ENCODE assay signal across 28 mouse cellular contexts in the genomic region with DNA sequence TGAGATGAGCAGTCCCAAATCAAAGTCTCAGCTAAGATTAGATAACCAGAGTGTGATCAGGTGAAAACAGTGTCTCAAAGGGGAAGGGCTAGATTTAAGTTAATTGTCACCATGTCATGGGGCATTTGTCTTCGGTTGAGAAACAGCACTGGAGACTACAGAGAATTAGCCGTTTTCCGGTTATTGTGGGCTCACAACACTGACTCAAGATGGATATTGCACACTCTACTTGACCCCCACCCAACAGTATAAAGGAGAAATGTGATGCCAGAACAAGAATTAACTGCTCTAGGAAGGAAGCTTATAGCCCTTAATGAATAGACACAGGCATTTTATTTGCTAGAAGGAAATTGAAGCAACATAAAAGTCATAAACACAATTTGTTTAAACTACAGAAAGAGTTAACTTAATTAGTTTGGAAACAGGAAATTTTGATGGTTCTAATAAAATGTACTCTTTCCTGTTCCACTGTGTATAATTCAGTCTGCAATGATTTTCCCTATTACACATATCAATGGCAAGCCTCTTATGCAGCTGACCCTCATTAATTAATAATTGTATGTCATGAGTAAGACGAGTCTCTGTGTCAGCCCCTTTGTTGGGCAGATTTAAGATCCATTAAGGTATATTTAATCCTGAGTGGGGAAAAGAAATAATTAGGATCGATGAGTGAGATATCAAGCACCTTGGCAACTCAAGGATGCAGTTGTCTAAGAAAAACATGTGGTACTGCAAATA.
DNase-seq lines count a peak whose midpoint lies in the region; ATAC-seq and TF ChIP-seq lines count a peak whose summit lies in the region.
"Had no signal": no experiment of that assay in that cellular context is flagged by ENCODE, and none has a peak within 500 bp of the region (broad histone marks: within the 10 kb centered on the region; RNA-seq: fewer than 3 reads in every experiment).

No protein-coding gene starts in this region.

- H3K27ac ChIP-seq in kidney, postnatal 0 days, result no peak overlapping the region
- no peak overlapping the region for H3K27ac ChIP-seq in midbrain, embryonic 13.5 days
- H3K27ac ChIP-seq in midbrain, embryonic 10.5 days (replicated peaks), result no peak overlapping the region
- H3K27ac ChIP-seq in hindbrain, embryonic 14.5 days, result no peak overlapping the region
- H3K27ac ChIP-seq: forebrain, embryonic 10.5 days; hindbrain, embryonic 15.5 days; liver, embryonic 13.5 days; stomach, postnatal 0 days had no signal

- H3K36me3 ChIP-seq in kidney, postnatal 0 days (ENCODE audit: insufficient read depth, low read length), result no peaks in the 10 kb centered on the region
- H3K36me3 ChIP-seq in midbrain, embryonic 13.5 days, result no peaks in the 10 kb centered on the region
- no peaks in the 10 kb centered on the region for H3K36me3 ChIP-seq in midbrain, embryonic 10.5 days
- H3K36me3 ChIP-seq in hindbrain, embryonic 14.5 days (replicated peaks; ENCODE audit: control insufficient read depth, insufficient read depth), result no peaks in the 10 kb centered on the region
- H3K36me3 ChIP-seq: forebrain, embryonic 10.5 days; G1E; hindbrain, embryonic 15.5 days; liver, embryonic 13.5 days had no signal

- H3K9me3 ChIP-seq in kidney, postnatal 0 days (replicated peaks; ENCODE audit: low read length), result no peaks in the 10 kb centered on the region
- no peaks in the 10 kb centered on the region for H3K9me3 ChIP-seq in midbrain, embryonic 13.5 days
- no peaks in the 10 kb centered on the region for H3K9me3 ChIP-seq in midbrain, embryonic 10.5 days (replicated peaks)
- H3K9me3 ChIP-seq in hindbrain, embryonic 14.5 days (ENCODE audit: control insufficient read depth, low read length), result no peaks in the 10 kb centered on the region
- H3K9me3 ChIP-seq: forebrain, embryonic 10.5 days; G1E; hindbrain, embryonic 15.5 days; liver, embryonic 13.5 days had no signal

- no peaks in the 10 kb centered on the region for H3K4me1 ChIP-seq in kidney, postnatal 0 days (replicated peaks; ENCODE audit: insufficient read depth, low read length)
- no peaks in the 10 kb centered on the region for H3K4me1 ChIP-seq in midbrain, embryonic 13.5 days (replicated peaks)
- no peaks in the 10 kb centered on the region for H3K4me1 ChIP-seq in midbrain, embryonic 10.5 days
- H3K4me1 ChIP-seq in hindbrain, embryonic 14.5 days (replicated peaks; ENCODE audit: control insufficient read depth, insufficient read depth, low read length), result no peaks in the 10 kb centered on the region
- H3K4me1 ChIP-seq: forebrain, embryonic 10.5 days; hindbrain, embryonic 15.5 days; liver, embryonic 13.5 days had no signal

- WGBS in kidney, postnatal 0 days, result 65% methylated on average over 5 of the region's 5 CpGs
- 62% methylated on average over 5 of the region's 5 CpGs for WGBS in midbrain, embryonic 13.5 days
- 81% methylated on average over 5 of the region's 5 CpGs for WGBS in midbrain, embryonic 10.5 days
- WGBS in hindbrain, embryonic 14.5 days, result 46% methylated on average over 5 of the region's 5 CpGs

- H3K27me3 ChIP-seq in kidney, postnatal 0 days (ENCODE audit: insufficient read depth, low read length), result no peaks in the 10 kb centered on the region
- no peaks in the 10 kb centered on the region for H3K27me3 ChIP-seq in midbrain, embryonic 13.5 days
- no peaks in the 10 kb centered on the region for H3K27me3 ChIP-seq in midbrain, embryonic 10.5 days (ENCODE audit: low read depth, poor library complexity, severe bottlenecking)
- no peaks in the 10 kb centered on the region for H3K27me3 ChIP-seq in hindbrain, embryonic 14.5 days (ENCODE audit: control insufficient read depth, insufficient read depth, low read length)
- H3K27me3 ChIP-seq: CH12.LX; hindbrain, embryonic 15.5 days; liver, embryonic 13.5 days; Patski had no signal

- H3K9ac ChIP-seq in kidney, postnatal 0 days (ENCODE audit: low read depth, low read length), result no peak overlapping the region
- H3K9ac ChIP-seq in midbrain, embryonic 13.5 days (replicated peaks), result no peak overlapping the region
- H3K9ac ChIP-seq in hindbrain, embryonic 14.5 days, result no peak overlapping the region
- H3K9ac ChIP-seq: hindbrain, embryonic 15.5 days; liver, embryonic 13.5 days had no signal

- ATAC-seq in kidney, postnatal 0 days (replicated peaks; ENCODE audit: low FRiP score, low read depth), result no peak
- ATAC-seq in midbrain, embryonic 13.5 days, result peak; percentile 53; the same call in 1 of the 2 replicates
- 0 out of 2 replicates have a peak, but pooled peaks have one; percentile 40 for ATAC-seq in hindbrain, embryonic 14.5 days (ENCODE audit: low FRiP score)
- ATAC-seq: forebrain, embryonic 16.5 days; intestine, embryonic 16.5 days; Patski had no signal

- H3K4me3 ChIP-seq in kidney, postnatal 0 days (replicated peaks; ENCODE audit: low read depth, low read length), result no peak overlapping the region
- H3K4me3 ChIP-seq in midbrain, embryonic 13.5 days (replicated peaks), result no peak overlapping the region
- H3K4me3 ChIP-seq in midbrain, embryonic 10.5 days, result no peak overlapping the region
- no peak overlapping the region for H3K4me3 ChIP-seq in hindbrain, embryonic 14.5 days (replicated peaks; ENCODE audit: low read length)
- H3K4me3 ChIP-seq: forebrain, embryonic 10.5 days; hindbrain, embryonic 15.5 days; liver, embryonic 13.5 days had no signal

- no peak for TF ChIP-seq CTCF in kidney, postnatal 0 days (IDR thresholded peaks at IDR 0.05; ENCODE audit: low read depth)

- no peak overlapping the region for H3K4me2 ChIP-seq in kidney, postnatal 0 days (ENCODE audit: low read length)
- no peak overlapping the region for H3K4me2 ChIP-seq in midbrain, embryonic 13.5 days (replicated peaks)
- no peak overlapping the region for H3K4me2 ChIP-seq in hindbrain, embryonic 14.5 days (replicated peaks)
- H3K4me2 ChIP-seq: heart, embryonic 11.5 days; hindbrain, embryonic 15.5 days; liver, embryonic 13.5 days had no signal

- DNase-seq in kidney, postnatal 0 days (ENCODE audit: low spot score), result peak; percentile 10
- no peak for DNase-seq in kidney, postnatal 4 days
- DNase-seq in midbrain, embryonic 10.5 days (ENCODE audit: low spot score), result no peak
- no peak for DNase-seq in hindbrain, embryonic 14.5 days (ENCODE audit: low spot score)
- peak; percentile 42 for DNase-seq in retina, embryonic 14.5 days (ENCODE audit: low spot score)
- DNase-seq in testis, postnatal 10 days (ENCODE audit: low spot score), result no peak
- DNase-seq: adrenal gland, postnatal 36 days; B cell, adult 2 months; cerebellum, adult 11 months; cerebellum, adult 9-11 months; gastrocnemius, postnatal 14 days; heart, adult 11 months; kidney, adult 9 months; kidney, postnatal 25 days; layer of hippocampus, postnatal 36 days; liver, embryonic 13.5 days; lung, postnatal 10 days; right cerebral cortex, postnatal 14 days had no signal

Comparison
In these comparisons a context has a peak if more than half of its experiments do, and no peak if none do; other contexts are left out.
1. DNase-seq: peak in kidney, postnatal 0 days (single experiment) and retina, embryonic 14.5 days (single experiment); none in kidney, postnatal 4 days (0 of 2), midbrain, embryonic 10.5 days (single experiment), hindbrain, embryonic 14.5 days (single experiment) and testis, postnatal 10 days (single experiment).